Mouse (Mus musculus) common myeloid progenitor, adult 5-6 weeks (primary cell): ENCODE results near the gene Ap1s1. TPM values are rescaled to one million over a fixed set of nuclear protein-coding genes. Genes with fewer than 3 reads are reported as not detected.

Experiments
- ATAC-seq: replicated peaks from 2 replicates; pipeline ENCODE4 v1.8.0; 2016; ENCODE audit warnings: low read depth, mild to moderate bottlenecking, moderate TSS enrichment, inconsistent platforms; ENCODE audit not compliant: poor library complexity, severe bottlenecking
- total RNA-seq: library from RNA; stranded (forward); fragments of 200-1000, 187-1606 nt; gene quantifications from 2 replicates; pipeline ENCODE4 v1.2.3, GENCODE M21; 2017

The Ap1s1 gene
- 63.6 and 70.1 TPM in 2 replicates for total RNA-seq

DNA sequence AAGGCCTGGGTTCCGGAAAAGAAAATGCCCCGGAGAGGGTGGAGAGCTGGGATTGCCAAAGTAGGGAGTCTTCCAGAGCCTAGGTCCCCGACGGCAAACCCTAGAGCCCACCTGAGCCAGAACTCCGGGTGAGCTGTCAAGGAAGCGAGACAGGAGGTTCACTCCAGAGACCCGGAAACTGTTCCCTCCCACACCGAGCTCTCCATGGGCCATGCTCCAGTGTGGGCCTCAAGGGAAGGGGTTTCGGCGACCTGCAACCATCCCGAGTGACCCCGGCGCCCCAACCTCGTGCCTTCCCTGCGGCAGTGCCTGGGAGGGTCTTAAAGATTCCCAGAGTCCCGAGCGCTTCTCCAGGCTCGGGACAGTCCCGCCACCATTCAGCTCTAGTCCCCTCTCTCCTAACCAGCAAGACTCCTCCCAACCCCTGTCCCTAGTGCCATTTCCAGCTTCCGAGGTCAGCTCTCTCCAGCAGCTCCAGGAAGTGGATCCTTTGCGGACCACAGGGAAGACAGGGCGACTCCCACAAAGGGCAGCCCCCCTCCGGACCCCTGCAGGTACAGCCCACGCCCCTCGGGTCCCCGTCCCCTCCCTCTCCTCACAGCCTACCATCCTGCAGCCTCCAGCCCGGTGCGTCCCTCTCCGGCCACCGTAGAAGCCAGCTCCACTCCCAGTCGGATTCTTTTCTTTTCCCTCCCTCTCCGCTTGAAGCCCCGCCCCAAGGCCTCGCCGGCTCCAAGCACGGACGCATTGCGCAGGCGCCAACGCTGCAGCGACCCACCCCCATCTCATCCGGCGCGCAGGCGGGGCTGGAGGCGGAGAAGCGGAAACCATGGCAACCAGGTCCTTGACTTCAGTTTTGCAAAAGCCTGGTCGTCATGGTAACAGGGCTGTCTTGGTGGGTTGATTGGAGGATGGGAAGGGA, at the start of gene Ap1s1:
Gene Ap1s1, minus strand, starts transcription at position 734 of the 922 bp plus-strand sequence.
- peak; percentile 93 for ATAC-seq

GRCm38 (mm10) chr5:137095135-137095534, 49.2 kb upstream of the Ap1s1 start:
- ATAC-seq, result peak; percentile 72; the same call in 1 of the 2 replicates

DNA sequence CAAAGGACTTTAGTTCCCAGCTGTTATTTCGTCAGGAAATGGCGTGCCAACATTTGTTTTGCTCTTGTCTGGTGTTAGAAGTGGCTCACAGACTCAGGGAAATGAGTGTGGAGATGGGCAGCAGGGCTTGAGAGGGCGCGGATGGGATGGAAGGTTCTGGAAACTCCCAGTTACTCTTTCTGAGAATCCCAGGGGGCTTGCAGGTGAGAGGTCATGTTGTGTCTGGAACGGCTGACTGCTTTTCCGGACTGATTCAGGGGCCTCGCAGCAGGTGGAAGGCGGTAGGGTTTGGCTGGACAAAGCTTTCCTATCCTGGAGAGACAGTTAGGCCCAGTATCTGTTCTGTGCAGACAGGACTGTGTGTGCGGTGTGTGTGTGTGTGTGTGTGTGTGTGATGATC, 47.8 kb upstream of the Ap1s1 start:
- no peak for ATAC-seq

DNA sequence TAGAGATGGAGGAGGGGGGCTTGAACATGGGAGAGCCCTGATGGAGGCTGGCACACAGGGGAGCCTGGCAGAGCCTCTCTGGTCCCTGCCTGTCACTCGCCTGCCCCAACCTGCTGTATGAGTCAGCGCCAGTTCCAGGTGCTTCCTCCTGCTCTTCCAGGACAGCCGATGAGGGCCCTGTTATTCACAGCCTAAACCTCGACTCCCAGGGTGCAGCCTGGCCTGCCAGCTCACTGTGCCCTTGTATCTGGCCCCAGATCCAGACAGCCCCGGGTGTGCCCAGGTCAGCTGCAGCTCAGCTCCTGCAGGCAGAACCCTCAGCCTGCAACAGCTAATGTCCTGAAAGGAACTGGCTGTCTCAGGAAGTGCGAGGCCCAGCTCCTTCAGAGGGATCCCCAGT, 45.6 kb upstream of the Ap1s1 start:
- peak; percentile 39; the same call in 1 of the 2 replicates for ATAC-seq

- no peak for ATAC-seq
Measured at GRCm38 (mm10) chr5:137090870-137091269, 44.9 kb upstream of the Ap1s1 start.

GRCm38 (mm10) chr5:137087410-137087809, 41.5 kb upstream of the Ap1s1 start:
- ATAC-seq, result no peak

- no peak for ATAC-seq
Measured at GRCm38 (mm10) chr5:137085731-137086130, 39.8 kb upstream of the Ap1s1 start.

GRCm38 (mm10) chr5:137085021-137085420, 39.1 kb upstream of the Ap1s1 start:
- no peak for ATAC-seq

- ATAC-seq, result no peak
Measured at GRCm38 (mm10) chr5:137083051-137083450, 37.1 kb upstream of the Ap1s1 start.

DNA sequence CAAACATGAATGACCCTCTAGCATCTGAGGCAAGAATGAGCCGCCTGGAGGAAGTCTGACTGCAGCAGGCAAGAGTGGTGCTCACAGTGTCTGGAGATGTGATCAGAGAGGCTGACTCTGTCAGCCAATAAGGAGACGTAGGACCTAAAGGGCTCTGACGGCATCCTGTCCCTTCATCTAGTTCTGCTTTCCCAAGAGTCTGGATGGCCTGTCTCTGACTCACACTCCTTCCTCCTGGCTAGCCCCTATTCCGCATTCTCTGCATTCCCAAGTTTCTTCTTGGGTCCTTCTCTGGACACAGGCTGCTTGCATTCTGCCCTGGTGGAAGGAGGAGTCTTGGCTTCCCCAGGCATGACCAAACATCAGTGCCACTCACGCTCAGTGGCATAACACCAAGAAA, 33.9 kb upstream of the Ap1s1 start:
- ATAC-seq, result peak; percentile 33; the same call in 1 of the 2 replicates

DNA sequence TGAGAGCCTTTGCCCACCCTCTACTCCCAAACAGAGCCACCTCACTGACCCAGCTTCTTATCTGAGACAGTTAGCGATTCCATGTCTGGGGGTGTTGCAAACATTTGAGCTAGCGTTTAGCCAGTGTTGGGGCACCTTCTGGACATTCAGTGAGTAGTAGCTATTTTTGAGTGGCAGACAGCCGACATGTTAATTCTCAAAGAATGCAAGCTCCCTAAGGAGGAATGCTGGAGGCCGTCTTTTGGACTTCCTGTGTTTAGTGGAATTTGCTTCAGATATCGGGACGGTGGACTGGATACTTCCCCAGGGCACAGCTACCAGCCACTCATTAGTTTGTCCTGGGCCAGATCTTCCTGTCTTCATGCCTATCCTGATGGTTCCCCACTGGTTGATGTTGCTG, 32.7 kb upstream of the Ap1s1 start:
- no peak for ATAC-seq

DNA sequence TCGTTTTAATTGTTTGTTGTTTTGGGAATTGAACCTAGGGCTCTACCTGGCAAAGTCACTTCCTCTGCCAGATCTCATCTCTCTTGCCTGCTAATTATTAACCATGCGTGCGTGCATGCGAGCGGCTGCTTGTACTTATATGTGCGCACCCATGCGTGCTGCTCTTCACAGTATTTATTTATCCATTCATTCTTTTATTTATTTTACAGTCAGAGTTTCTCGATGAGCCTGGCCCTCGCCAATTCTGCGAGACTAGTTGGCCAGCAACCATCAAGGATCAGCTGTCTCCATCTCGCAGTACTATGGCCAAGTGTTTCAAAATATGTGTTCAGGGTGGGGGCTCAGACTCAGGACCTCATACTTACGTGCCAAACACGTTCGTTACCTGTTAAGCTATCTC, 32.1 kb upstream of the Ap1s1 start:
- ATAC-seq, result no peak

DNA sequence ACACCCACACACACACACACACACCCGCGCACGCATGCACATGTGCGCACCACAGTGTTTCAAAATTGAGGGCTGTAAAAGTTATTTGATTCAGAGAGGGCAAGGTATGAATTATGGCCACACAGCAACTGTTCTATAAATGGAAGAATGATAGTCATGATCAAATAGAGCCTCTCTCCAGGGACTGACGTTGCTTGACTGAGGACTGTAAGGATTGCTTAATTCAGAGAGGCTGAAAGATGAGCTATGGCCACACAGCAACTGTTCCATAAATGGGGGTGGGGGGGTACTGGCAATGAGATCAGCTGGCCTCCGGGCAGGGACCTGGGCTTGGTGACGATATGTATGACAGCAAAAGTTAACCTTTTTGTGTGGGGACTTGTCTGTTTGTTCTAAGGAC, 31.3 kb upstream of the Ap1s1 start:
- ATAC-seq, result no peak

- peak; percentile 85 for ATAC-seq
Measured at GRCm38 (mm10) chr5:137076191-137076930, 30.4 kb upstream of the Ap1s1 start.

- ATAC-seq, result no peak
Measured at GRCm38 (mm10) chr5:137075726-137076125, 29.8 kb upstream of the Ap1s1 start.

- ATAC-seq, result no peak
Measured at GRCm38 (mm10) chr5:137074191-137074651, 28.3 kb upstream of the Ap1s1 start.

DNA sequence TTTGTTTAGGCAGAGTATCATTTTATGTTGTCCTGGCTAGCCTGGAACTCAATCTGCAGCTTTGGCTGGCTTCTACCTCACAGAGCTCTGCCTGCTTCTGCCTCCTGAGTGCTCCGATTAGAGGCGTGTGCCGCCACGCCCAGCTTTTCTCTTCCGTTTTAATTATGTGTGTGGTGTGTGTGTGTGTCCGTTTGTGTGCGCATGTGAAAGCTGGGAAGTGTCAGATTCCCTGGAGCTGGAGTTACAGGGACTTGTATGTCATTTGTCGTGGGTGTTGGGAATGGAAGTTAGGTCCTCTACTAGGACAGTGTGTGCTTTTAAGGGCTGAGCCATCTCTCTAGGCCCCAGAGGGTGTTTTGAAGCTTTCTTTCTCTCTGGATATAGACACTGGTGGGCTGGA, 27.2 kb upstream of the Ap1s1 start:
- ATAC-seq, result no peak

GRCm38 (mm10) chr5:137072079-137072960, 26.4 kb upstream of the Ap1s1 start, which contains the start of gene Serpine1:
Serpine1 (minus strand) TSS chr5:137072268.
- peak; percentile 36; the same call in 1 of the 2 replicates for ATAC-seq

- no peak for ATAC-seq
Measured at GRCm38 (mm10) chr5:137070881-137071605, 25.1 kb upstream of the Ap1s1 start.
